Mouse (Mus musculus) mesoderm, embryonic 11.5 days (tissue): ENCODE results near the gene Cacna2d3.

Source experiments
- DNase-seq: peaks from one replicate; pipeline ENCODE4 v3.0.0-alpha.2; 2012; ENCODE audit warnings: low read depth, low spot score

The Cacna2d3 gene

DNA sequence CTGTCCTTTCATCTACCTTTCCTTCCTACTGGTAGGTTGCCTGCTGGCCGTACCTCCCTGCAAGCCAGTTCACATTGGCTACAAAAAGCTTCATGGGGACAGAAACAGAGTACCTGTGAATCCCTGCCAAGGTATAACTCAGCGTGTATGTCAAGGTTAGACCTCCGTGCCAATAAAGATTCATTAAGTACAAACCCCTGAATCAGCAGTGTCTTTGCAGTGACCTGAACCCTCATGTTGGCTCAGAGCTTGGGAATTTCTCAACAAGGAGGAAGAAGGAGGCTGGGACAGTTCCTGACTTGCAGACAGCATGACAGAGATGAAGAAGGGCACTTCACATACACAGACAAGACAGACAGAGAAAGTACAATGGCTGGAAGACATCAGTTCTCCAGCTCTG, 225.1 kb downstream of the Cacna2d3 start:
- no peak for DNase-seq

- peak; percentile 29 for DNase-seq
Measured at GRCm38 (mm10) chr14:29491786-29492185, 229.9 kb downstream of the Cacna2d3 start.

DNA sequence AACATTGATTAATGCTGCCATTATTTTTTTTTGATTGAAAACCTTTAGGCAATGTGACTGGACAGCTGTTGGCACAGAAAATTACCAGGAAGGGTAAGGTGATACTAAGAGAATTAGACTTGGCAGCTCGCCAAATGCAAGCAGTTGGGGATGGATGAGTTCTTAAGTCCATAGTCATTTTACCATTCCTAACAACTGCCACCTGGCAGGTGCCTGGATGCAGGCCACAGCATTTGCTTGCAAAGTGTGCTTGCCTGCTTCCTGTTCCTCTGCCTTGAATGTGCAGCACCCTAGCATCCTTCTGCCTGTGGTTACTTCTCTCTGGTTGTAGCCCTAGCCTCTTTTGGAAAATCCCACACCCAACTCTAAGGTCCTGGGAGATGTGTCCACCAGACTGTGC, 236.2 kb downstream of the Cacna2d3 start:
- DNase-seq, result no peak

DNA sequence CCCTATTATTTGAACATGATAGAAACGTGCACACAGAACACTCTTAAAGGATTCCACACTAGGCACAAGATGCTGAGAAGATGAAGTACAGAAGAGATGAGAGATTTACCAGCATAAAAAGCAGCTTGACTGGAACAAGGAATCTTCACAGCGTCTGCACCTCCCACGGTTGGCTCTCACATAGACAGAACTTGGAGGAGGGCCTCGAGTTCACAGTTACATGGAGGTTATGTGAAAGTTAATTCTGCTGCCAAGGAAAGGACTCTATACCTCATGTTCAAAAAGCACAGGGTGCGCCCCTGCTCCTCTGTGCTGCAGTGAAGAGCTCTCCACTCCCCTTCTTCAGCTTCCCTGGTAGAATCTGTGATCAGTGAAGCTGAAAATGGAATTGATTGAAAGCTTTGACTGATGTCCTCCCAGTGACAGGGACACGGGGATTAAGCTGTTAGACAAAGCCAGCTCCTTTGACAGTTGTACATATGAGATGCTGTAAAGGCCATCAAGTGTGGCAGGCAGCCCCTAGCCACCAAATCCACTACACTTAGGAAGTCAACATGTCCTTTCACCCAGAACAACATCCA, 243.2 kb downstream of the Cacna2d3 start:
- DNase-seq, result no peak

GRCm38 (mm10) chr14:29464277-29464676, 257.4 kb downstream of the Cacna2d3 start:
- DNase-seq, result no peak

DNA sequence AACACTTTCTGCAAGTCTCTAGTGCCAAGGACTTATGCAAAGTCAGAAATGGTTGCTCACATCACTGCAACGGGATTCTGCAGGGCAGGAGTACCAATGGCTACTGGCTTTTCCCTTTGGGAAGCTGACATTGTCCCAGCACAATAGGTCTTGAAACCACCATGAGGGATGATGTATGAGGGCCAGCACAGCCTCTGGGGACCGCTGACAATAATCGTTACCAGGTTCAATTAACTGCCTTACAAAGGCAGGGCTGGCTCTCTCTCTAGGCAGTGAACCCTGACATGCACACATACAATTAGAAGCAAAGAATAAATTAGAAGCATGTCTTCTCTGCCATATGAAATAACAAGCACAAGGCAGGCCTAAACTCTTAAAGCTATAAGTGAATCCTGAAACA, 272.5 kb downstream of the Cacna2d3 start:
- DNase-seq, result peak; percentile 72

- DNase-seq, result peak; percentile 78
Measured at GRCm38 (mm10) chr14:29443091-29444026, 278.3 kb downstream of the Cacna2d3 start.

DNA sequence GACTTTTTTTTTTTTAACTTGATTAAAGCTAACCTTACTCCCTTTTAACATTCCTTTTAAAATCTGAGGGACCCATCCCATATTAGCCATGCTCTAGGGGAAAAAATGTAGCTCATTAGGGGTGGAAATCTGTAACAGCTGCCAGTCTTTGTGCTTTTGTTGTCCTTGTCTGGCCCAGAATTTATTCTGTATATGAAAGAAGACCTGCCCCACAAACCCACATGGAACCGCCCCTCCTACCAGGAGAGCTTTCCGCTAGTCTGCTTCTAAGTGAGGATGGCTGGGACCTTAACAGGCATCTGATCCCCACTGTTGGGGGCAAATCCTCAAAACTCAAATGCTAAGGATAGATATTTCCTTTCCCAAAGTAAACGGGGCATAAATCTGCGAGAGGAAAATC, 279.2 kb downstream of the Cacna2d3 start:
- DNase-seq, result peak; percentile 42

DNA sequence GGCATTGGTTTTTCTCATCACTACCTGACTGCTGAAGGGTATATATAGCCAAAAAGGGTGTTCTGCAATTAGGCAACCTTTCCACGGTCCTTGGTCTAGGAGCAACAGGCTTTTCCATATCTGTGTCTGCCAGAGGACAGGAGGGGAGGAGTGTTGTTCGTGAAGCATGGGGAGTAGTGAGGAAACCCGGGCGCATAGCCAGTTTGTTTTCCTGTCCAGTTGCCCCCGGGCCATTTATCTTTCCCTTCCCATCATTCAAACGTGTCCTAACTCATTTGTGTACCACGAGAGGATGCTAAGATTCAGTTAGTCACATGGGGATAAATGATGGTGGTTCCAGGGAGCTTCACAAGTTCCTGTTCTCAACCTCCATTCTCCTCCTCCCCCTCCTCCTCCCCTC, 283.0 kb downstream of the Cacna2d3 start:
- no peak for DNase-seq

DNA sequence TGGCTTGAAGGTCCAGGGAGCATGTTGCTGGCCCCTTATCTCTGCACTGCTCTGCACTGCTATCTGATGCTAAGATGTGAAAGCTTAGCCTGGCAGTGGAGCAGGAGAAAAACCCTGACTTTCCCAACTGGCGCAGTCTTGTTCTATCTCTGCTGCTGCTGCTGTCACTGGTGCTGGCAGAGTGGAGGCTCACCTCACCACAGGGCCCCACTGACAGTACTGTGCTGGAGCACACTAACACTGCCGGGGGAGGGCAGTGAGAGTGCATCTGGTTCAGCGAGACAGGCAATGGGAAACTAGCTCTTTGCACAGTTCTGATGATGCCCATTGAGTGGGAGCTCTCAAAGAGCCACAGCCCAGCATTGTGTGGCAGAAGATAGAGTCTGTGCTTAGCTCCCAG, 283.4 kb downstream of the Cacna2d3 start:
- DNase-seq, result no peak

GRCm38 (mm10) chr14:29435203-29435602, 286.5 kb downstream of the Cacna2d3 start:
- no peak for DNase-seq

DNA sequence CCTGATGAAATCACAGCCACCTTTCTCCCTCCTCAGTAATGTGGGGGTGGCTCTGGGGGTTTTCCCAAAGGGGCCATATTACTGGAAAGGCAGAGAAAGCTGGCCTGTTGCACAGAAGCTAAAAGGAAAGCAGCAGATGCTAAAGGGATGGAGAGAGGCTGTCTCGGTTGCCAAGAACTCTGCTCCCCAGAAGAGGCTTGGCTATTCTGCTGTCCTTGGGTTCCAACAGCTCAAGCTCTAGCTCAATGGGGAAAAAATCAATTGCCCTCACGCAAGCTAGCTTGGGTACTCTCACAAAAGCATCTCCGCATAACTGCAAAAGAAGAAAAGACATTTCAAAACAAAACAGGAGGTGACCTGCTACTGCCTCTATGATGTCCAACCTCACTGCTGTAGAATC, 287.9 kb downstream of the Cacna2d3 start:
- no peak for DNase-seq

- DNase-seq, result no peak
Measured at GRCm38 (mm10) chr14:29433076-29433714, 288.5 kb downstream of the Cacna2d3 start.

GRCm38 (mm10) chr14:29429788-29430187, 291.9 kb downstream of the Cacna2d3 start:
- no peak for DNase-seq

DNA sequence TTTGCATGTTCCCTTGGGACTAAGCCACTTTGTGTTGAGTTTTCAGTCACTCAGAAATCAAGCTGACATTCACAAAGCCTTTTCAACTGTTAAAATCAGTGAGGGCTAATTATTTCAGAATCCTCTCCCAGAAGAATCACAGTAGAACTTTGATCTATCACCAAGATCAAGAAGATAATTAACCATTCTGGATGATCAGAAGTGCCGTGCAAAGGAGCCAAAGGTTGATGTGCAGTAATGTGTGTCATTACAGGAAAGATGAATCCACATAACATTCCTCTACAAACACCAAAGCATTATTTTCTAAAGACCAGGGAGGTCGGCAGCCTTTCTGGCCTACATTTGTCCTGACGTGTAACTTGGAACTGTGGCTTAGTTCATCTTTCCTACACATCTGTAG, 296.0 kb downstream of the Cacna2d3 start:
- DNase-seq, result no peak

- DNase-seq, result no peak
Measured at GRCm38 (mm10) chr14:29425208-29425607, 296.5 kb downstream of the Cacna2d3 start.

- peak; percentile 44 for DNase-seq
Measured at GRCm38 (mm10) chr14:29405878-29406165, 315.8 kb downstream of the Cacna2d3 start.

DNA sequence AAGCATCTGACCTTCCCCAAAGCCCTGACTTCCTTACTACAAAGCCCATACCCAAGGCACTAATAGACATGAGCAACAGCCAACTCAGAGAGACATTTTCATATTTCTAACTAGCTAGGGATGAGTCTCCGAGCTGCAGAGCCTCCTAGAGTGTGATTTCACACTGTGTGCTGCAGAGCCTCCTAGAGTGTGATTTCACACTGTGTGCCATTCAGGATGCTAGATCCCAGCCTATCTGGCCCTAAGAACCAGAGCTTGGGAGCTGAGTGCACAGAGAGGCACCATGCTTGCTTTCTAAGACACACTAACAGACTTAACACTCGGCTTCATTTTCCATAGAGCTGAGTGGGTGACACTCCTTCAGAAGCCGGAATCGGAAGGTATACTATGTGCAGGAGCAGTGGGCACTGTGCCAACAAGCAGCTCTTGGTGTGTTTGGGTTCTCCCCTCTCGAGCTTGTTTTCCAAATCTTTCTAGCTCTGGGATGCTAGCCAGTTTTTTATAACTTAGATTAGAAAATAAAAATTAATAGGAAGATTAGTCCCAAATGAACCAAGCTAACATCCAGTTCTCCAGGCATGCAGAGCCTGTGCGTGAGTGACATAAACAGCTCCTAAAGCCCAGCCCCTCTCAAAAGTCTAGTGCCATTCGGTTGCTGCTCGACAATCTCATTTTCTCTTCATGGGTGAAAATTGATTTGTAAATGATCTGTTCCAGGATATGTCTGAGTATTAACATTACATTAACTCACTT, 316.4 kb downstream of the Cacna2d3 start:
- no peak for DNase-seq

DNA sequence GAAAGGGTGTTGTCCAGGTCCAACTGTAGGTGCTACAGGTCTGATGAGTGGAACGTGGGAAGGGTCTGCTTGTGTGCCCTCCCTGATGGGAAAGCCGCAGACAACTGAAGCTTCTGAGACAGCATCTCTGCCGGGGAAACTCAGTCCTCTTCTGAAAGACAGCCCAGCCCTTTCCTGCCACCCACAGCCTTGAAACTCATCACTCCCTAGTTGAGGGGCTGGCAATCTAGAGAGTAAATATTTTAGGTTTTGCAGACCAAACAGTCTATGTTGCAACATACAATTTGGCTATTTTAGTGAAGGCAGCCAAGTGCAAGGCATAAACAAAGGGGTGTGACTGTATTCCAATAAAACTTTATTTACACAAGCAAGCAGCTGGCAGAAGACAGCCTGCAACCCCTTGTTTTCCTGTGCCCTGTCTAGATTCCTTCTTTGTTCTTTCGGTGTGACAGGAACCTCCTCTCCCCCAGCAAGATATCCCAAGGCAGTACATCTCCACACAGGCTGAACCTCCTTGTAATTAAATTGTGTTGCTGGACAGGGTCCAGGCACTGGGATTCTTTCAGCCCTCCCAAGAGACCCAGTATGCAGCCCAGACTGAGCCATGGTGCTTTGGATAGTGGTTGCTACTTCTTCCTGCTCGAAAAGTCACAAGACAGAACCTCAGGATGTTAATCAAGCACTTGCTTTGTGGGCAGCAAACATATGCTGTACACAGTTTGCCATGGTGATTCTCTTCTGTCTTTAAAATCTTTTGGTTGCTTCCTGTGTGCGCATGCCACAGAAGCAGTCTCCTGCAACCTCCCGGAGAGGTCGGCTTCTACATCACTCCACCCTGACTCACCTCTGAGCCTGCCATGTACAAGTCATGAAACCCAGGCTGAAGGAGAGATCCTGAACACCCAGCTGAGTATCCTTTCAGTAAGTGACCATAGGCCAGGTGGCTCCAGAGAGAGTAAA, 317.5 kb downstream of the Cacna2d3 start:
- no peak for DNase-seq

- peak; percentile 37 for DNase-seq
Measured at GRCm38 (mm10) chr14:29402471-29402870, 319.2 kb downstream of the Cacna2d3 start.

- no peak for DNase-seq
Measured at GRCm38 (mm10) chr14:29393786-29394185, 327.9 kb downstream of the Cacna2d3 start.
